Mouse (Mus musculus) T-helper 17 cell (primary cell): Measurements from ENCODE around the gene Plaur.
"Not testable (repeated sequence)": the region's sequence is repeated elsewhere in the genome, so short reads cannot be mapped to it uniquely, and the experiment has no call there.

ENCODE experiments used
- in situ Hi-C, 2 experiments: fragments of 300-600 bp; cut with MboI, MseI; formaldehyde crosslinking; loops; 1 replicate in 1 of 2; 2 replicates in 1 of 2; pipeline ENCODE4 v1.15.1; 2025; ENCODE audit warnings: high pct_unique_total_duplicates in 2 of 2

Plaur gene

DNA sequence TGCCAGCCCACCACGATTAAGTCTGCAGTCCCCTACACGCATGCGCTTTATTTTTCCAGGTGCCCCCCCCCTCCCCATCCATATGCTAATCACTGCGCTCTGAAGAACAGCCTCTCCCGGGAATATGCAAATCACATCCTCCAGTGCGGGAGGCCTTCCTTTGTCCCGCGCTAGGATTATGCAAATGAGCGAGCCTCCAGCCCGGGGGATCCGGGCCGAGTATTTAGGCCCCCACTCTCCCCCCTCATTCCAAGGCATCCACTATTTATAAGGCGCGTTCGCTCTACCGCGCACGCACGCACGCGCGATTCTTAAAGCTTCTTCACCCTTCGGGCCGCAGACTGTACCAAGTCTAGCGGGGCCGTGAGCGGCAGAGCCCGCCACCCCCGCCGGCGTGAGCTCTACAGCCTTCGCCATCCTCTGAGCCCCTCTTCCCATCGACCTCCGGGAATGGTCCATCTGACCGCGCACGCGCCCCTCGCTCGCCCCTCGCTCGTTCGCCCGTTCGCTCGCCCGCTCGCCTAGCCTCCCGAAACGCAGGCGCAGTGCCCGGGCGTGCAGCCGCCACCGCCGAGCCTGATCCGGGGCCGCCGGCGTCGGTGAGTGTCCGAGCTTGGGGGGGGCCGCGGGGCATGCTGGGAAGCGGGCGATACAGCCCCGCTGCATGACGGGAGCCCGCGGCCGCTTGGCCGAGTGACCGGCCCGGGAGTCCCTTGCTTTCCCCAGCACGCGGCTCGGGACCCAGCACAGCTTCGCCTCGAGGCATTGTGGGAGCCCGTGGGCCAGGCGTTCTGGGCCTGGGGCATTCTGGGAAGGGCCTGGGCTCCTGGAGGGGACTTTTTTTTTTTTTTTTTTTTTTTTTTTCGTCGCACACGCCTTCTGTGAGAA is 44.8 kb downstream of the Plaur start, which contains the start of gene Zfp428:
Zfp428 (plus strand) TSS at position 169 of the 888 bp plus-strand sequence.
- in situ Hi-C loops, result no loop called here

DNA sequence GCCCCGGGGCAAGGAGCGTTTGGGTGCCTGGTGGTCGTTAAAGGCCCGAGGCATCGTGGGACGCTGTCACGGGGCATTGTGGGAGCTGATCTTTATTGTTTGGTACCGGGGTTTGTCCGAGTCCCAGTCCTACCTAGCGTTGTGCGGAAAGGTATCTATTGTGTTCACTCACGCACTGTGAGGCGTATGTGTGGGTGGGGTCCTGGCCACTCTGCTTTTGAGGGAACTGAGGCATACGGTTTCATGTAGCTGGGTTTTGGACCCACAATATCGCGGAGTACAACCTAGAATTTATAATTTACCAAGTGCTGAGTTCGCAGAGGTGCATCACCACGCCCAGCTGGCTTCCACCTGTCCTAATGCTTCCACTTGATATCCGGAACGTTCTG is 45.4 kb downstream of the Plaur start:
- in situ Hi-C loops, result no loop called here

DNA sequence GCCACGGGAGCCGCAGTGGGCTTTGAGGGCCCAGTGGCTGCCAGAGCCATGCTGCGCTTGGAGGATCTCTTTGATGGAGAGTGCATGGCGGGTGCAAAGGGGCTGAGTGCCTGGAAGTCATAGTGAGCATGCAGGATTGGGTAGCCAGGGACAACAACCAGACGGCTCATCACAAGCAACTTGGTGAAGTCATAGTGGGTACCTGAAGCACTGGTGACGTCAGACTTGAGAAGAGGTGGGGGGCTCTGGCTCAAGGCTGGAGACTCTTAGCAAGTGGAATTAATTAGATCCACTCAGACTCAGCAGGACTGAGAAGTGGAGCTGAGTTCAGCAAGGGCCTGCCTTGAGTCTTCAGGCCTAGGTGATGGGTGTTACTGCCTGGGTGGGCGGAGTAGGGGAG is 50.1 kb downstream of the Plaur start, which contains the start of gene AC161166.1:
AC161166.1 (minus strand) TSS at position 101 of the 400 bp plus-strand sequence.
- in situ Hi-C loops, result no loop called here

DNA sequence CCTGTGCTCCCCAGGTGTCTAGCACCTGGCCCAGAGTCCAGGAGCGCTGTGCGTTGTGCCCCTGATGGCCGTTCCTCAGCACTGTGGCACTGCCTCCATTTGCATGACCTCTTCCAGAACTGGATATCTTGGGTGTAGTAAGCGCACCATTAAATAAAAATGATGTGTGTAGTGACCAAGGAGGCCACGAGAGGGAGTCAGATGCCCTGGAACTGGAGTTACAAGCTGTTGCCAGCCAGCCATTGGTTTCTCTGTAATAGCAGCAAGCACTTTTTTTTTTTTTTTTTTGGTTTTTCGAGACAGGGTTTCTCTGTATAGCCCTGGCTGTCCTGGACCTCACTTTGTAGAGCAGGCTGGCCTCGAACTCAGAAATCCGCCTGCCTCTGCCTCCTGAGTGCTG is 54.0 kb downstream of the Plaur start:
- in situ Hi-C loops, result loop anchor here in 1 of 2 experiments (5.0 kb wide), 1 partner anchor 36 kb away; no protein-coding TSS in a partner anchor

DNA sequence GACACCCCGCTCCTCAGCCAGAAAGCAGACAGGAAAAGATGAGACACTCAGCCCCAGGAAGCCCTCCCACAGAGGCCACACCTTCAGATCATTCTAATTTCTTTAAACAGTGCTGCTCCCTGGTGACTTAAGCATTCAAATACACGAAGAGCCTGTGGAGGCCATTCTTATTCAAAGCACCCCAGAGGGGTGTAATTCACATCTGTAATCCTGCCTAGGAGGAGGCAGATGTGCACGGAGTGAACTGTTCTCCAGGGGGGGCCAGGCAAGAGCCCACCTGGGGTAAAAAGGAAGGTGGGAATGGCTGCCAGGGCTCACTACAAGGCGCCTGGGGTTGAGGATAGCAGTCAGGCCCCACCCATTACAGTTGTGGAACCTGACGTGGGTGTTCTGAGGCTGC is 54.8 kb downstream of the Plaur start:
- in situ Hi-C loops, result loop anchor here in 1 of 2 experiments (5.0 kb wide), 1 partner anchor 35 kb away; no protein-coding TSS in a partner anchor

DNA sequence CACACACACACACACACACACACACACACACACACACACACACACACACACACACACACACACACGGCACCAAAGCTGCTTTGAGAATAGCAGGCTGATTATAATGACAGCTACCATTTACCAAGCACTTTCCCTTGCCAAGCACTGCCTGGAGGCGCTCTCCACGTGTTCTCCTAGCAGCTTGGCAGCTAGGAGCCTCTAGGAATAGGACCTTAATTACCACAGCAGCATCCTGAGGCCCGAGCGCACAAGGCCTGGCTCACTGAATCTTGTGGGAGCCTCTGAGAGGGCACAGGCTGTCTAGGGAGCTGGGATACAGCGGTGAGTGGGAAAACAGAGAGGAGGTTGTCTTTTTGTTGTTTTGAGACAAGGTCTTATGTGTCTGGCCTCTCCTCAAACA is 55.4 kb downstream of the Plaur start:
- in situ Hi-C loops, result loop anchor here in 1 of 2 experiments (5.0 kb wide), 1 partner anchor 35 kb away; no protein-coding TSS in a partner anchor

DNA sequence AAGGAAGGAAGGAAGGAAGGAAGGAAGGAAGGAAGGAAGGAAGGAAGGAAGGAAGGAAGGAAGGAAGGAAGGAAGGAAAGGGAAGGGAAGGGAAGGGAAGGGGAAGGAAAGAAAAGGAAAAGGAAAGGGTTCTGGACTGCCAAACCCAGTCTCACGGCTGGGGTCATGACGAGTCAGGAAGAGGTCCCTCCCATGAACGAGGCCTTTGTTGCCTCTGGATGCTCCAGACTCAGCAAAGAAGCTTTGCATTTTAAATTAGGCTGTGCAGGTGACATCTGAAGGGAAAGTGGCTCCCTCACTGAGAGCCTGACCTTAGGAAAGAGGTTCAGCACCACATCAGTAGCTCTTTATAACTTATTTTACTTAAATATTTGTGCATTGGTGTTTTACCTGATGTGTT is 56.8 kb downstream of the Plaur start:
- in situ Hi-C loops, result loop anchor here in 1 of 2 experiments (5.0 kb wide), 1 partner anchor 33 kb away; no protein-coding TSS in a partner anchor

DNA sequence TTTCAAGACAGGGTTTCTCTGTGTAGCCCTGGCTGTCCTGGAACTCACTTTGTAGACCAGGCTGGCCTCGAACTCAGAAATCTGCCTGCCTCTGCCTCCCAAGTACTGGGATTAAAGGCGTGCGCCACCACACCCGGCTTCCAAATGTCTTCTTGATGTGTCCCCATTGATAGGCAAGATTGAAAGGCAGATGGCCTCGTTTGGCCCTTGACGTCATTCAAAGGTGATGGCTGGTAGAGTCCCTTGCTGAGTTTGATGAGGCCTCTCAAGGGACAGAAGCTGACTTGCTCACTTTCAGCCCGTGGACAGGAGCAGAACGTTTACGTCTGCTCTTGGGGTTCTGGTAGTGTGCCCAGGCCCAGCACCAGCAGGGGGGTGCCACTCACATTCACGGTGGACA is 57.8 kb downstream of the Plaur start:
- in situ Hi-C loops, result not testable (repeated sequence)

DNA sequence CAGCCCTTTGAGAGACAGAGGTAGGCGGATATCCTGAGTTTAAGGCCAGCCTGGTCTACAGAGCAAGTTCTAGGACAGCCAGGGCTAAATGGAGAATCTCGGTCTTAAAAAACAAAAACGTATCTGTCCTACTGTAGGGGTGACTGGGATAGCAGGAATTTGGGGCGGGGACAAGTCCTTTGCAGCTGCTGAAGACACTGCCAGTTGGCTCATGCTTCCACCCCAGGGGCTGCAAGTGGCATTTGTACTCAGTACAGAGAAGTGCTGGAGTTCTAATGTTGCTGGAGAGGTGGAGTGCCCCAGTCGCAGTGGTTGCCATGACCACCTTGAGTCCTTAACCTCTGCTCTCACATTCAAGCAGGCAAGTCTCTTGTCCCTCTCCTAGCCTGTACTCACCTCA is 60.5 kb downstream of the Plaur start:
- in situ Hi-C loops, result no loop called here

DNA sequence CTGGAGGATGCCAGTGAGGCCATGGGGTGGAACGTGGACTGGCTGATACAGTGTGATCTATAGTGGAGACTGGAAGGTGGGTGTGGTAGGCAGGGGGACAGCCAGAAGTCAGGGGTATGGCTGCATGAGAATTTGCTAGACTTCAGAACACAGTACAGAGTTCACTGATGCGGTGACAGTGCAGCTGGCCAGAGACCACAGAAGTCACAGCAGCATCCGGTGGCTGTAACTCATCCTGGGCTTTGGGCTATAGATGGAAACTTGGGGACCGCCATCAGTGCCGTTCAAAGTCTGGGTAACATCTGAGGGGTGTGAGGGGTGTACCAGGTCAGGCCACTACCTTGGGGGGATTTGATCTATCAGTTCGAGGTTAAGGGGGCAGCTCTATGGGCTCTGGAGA is 61.4 kb downstream of the Plaur start:
- in situ Hi-C loops, result no loop called here

DNA sequence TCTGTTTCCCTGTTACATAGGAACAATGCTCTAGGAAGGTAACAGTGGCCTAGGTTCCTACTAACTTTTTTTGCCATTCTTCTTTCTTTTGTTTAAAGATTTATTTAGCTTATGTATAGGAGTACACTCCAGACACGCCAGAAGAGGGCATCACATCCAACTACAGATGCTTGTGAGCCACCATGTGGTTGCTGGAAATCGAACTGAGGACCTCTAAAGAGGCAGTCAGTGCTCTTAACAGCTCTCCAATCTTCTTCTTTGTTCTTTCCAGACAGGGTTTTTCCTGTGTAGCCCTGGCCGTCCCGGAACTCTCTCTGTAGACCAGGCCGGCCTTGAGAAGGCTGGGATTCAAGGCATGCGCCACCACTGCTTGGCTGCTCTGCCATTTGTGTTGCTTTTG is 62.7 kb downstream of the Plaur start:
- in situ Hi-C loops, result no loop called here
